Mouse (Mus musculus) thymus, adult 18-20 months (tissue): ENCODE results near the gene Tbxas1.

ENCODE experiments used
- DNase-seq, 2 experiments: peaks; one replicate each; pipeline ENCODE4 v3.0.0; 2022; ENCODE audit warnings: mixed read lengths in 2 of 2

Tbxas1 gene

DNA sequence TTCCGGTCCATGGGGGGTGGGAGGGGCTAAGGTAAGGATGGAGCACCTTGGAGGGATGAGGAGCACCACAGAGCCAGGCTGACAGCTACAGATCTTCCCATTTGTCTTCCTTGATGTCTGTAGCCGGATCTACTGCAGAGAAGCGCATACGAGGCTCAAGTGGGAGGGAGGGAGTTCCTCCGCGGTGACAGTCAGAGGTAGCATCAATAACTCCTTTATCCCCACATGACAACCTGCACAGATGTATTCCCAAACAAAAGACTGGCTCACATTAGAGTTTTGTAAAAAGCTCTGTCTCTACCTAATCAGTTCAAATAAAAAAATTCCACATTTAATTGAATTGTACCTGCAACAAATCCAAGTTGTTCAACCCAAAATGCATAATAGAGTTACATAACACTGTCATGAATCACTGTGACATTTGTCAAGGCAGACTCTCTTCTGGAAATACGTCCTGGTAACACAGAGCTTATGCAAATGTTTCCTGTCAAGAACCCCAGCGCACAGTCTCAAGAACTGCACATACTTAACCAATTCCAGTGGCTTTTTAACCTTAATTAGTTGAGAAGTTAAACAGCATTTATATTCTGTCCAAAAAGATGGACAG lies 86.3 kb downstream of the Tbxas1 start:
- DNase-seq, result no peak

DNA sequence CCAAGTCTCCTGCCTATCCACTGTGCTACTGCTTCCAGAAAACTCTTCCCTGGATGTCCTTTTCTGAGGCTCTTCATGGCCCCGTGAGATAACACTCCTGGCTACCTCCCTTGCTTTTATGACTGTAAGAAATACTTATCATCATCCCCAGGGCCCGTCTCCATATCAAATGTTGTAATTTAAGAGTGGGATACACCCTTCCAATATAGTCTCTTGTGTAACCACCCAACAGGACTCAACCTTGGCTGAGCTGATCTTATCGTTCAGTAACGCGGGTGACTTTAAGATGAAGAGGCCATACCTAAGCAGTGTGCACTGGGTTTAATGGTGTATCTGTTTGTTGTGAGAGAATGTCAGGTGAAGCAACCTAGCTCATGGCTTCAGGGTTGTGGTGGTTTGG lies 91.6 kb downstream of the Tbxas1 start:
- no peak for DNase-seq

DNA sequence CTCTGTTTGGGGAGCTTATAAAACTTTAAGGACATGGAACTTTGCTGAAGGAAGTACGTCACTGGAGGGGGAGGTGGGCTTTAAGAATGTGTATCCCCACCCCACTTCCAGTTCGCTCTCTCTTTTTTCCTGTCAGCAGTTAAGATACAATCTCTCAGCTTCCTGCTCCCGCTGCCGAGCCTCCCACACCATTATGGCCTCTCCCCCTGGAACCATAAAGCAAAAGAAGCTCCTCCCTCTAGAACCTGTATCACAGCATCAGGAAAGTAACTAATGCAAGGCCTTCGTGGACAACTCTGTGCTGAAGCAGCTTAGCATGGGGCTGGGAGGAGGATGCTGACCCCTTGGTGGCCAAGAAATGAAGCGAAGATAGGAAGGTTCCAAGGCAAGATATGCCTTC lies 92.1 kb downstream of the Tbxas1 start:
- no peak for DNase-seq

DNA sequence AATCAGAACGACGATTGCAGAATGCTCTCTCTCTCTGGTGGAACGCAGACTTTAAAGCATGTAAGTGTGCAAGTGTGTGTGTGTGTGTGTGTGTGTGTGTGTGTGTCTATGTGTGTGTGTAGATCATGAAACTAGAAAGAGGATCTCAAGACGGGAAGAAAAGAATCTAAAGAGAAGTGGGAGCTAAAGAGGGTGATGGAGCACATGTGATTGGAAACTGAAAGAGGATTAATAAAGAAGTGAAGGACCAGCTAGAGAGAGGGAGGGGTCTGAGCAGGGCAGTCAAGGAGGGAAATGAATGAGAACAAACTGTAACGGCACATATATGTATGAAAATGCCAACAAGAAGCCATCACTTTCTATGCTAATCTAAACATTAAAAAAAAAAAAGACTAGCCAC lies 92.8 kb downstream of the Tbxas1 start:
- no peak for DNase-seq

DNA sequence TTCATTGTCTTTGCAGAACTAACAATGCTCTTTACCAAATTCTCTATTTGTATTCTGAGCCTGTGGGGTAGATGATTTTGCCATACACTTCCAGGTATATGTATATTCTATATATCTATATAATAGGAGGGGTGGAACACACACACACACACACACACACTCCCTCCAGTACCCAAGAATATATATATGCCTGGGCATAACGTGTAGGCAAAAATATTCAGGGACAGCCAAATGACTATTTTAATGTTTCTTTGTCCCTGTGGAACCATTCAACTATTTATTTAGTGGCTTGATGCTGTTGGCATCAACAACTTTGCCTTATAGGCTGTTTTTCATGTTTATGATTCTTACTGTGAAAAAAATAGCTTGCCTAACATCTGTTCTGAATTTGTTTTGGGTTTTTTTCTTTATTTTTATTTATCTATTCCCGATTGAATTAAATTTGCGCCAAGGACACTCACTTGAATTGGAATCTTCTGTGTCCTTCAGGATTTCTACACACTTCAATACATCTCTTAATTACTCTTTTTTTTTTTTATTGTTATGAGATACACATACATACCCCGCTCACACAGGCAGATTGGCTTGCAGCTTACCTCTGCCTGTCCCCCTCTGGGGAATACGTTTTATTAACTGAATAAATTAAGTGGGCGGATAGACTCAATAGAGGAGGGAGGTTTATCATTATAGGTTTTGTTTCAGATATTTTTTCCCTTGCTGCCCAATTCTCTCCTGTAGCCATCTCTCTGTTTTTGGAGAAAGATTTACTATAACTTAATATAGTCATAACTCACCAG lies 94.9 kb downstream of the Tbxas1 start:
- DNase-seq, result no peak

- DNase-seq, result no peak
Observed at GRCm38 (mm10) chr6:38970759-38971158, 95.6 kb downstream of the Tbxas1 start.

GRCm38 (mm10) chr6:38972826-38973225 lies 97.6 kb downstream of the Tbxas1 start:
- DNase-seq, result no peak

DNA sequence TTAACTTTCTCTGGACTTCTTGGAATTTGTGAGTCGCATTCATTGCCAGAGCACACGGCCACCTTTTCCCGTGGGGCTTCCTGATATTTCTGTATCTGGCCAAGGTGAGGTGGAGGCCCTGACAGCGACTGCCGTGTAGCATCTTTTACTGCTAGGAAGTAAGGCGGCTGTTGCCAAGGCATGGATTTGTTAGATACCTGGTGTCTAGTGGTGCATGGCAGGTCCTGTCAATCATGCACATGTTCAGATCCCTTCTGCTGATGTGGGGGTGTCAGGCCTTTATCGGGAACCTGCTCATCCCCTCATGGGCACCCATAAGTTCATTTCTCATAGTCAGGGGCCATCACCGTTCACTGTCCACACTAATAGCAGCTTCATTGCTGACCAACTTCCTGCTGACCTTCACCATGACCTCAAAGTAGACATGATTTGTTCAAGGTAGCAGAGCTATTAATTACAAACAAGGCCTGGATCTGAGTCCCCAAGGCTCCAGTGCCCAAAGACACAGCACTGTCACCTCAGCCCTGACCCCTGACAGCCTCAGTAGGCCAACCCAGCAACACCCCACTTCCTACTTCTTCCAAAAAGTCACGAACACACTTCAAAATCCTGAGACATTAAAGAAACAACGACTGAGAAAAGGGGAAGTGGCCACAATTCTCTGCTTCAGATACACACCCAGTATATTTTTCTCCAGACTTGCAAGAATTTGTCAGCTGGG lies 98.4 kb downstream of the Tbxas1 start:
- DNase-seq, result no peak

- no peak for DNase-seq
Observed at GRCm38 (mm10) chr6:38974162-38974525, 98.9 kb downstream of the Tbxas1 start.

DNA sequence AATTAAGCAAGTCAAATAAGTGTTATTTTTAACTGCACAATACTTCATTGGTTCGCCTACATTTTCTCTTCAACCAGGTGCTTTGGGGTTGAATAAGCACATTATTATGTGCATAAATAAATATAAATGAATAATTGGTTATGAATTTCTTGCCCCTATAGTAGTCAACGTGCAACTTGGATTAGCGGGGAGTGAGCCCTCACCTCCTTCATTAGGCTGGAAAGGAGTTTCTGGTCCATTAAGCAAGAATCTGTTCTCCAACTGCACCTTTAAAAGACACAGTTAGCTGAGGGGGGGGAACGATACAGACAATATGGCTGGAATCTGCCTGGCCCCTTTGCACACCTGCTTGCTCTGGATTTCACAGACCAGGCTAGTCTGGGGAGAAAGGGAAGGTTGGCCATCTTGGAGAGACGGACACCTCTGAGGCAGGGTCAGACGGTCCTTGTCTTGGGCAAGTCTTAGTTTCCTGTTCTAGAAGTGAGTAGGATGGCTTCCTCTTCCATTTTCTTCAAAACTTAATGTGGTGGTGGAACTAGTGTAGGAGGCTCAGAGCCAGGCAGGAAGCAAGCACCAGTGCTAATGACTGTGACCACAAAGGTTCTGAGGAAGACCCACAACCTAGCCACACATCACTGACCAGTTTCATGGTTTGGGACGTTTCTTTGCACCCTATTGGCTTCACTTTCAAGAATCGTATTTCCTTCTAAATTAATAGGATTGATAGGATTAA lies 99.5 kb downstream of the Tbxas1 start:
- DNase-seq, result no peak

GRCm38 (mm10) chr6:38975866-38976265 lies 100.7 kb downstream of the Tbxas1 start:
- no peak for DNase-seq

- DNase-seq, result no peak
Observed at GRCm38 (mm10) chr6:38976355-38976754, 101.2 kb downstream of the Tbxas1 start.

GRCm38 (mm10) chr6:38980921-38981715 lies 105.9 kb downstream of the Tbxas1 start:
- DNase-seq, result no peak

DNA sequence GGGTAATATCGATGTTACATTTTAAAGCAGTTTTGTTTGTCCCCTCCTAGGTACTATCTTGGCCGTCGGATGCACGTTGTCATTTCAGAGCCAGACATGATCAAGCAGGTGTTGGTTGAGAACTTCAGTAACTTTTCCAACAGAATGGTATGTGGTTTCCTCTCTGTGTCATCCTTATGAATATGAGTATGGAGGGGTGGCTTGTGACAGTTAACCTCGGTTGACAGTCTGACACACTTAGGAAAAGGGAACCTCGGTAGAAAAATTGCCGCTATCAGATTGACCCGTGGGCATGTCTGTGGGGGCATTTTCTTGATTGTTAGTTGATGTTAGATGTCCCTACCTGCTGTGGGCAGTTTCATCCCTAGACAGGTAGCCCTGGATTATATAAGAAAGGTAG lies 106.9 kb downstream of the Tbxas1 start:
- DNase-seq, result no peak

DNA sequence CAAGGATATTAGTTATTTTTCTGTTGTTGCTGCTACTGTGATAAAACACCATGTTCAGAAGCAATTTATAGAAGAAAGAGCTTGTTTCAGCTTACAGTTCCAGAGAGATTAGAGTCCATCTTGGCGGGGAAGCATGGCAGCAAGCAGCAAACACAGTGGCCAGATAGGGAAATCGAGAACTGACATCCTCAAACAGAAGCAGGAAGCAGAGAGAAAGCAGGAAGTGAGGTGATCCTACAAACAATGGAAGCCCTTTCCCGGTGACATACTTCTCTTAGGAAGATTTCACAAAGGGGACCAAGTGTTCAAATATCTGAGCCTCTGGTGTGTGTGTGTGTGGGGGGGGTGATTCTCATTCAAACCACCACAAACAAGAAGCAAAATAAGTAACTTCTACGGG lies 107.5 kb downstream of the Tbxas1 start:
- no peak for DNase-seq

- no peak for DNase-seq
Observed at GRCm38 (mm10) chr6:38983060-38983459, 107.9 kb downstream of the Tbxas1 start.

GRCm38 (mm10) chr6:38984626-38985025 lies 109.4 kb downstream of the Tbxas1 start:
- no peak for DNase-seq

DNA sequence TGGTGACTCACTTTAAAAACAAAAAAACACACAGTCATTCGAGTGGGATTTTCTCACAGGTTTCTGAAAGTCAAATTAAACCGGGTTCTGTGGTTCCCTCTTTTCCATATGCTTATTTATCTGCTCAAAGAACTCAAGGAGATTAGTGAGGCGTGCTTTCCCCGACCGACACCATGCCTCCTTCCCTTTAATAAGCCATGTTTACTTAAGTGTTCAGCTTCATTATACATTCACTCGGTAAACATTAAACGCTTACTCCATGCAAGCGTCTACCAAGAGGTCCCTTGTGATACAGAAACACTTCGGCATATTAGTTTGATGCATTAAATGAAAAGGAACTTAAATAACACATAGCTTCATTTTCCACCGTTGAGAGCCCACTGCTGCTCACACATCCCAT lies 111.4 kb downstream of the Tbxas1 start:
- no peak for DNase-seq

- DNase-seq, result no peak
Observed at GRCm38 (mm10) chr6:38992016-38992415, 116.8 kb downstream of the Tbxas1 start.

DNA sequence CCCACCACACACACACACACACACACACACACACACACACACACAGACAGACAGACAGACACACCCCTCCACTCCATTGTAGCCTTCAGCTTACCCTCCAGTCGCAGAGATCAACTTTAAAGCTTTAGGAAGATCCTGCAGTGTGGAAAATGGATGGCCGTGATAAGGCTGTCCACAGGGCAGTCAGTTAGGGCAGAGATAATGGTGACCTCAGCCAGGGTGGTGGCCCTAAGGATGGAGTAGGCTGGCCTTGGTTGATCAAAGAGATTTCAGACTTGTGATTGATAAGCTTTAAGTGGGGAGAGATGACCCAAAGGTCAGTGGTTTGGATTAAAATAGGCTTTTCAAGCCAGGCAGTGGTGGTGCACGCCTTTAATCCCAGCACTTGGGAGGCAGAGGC lies 120.6 kb downstream of the Tbxas1 start:
- DNase-seq, result no peak

DNA sequence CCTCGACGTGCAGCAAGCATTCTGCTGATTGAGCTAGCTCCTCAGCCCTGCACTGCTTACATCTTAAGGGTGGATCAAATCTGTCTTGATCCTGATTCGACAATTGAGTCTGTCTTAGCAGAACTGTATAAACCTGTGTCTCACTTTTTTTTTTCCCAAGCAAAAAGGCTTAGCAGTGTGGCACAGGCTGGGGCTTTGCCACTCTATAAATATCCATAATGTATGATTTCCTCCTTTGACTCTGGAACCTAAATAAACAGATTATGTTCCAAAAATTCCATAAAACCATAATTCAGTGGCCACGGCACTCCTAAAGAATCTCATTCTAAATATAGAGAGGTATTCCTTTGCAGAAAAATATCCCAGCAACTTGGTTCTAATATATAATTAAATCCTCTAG lies 122.6 kb downstream of the Tbxas1 start:
- DNase-seq, result no peak

DNA sequence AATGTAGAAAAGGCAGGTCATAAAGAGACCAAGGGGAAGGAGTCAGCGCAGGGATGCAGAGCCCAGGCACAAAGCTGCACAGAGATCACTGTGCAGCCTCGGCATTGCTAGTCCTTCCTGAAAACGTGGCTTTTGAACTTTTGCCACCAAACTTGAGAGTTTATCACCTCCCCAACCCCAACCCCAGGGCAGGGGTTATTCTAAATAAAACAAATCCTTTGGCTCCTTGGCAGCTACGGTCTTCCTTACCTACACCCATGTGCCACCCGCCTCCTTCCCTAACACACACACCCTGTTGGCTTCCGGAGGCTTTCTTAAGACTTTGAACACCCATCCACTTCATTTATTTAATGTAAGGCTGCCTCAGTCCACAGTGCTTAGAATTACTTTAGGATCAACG lies 127.9 kb downstream of the Tbxas1 start:
- DNase-seq, result no peak
